Mouse (Mus musculus): ENCODE results near the gene Mthfd2l.

- TF ChIP-seq GATA1 (IDR thresholded peaks at IDR 0.05; ENCODE audit: borderline replicate concordance, low read length) = no peak
- TF ChIP-seq FLI1 (IDR thresholded peaks at IDR 0.05; ENCODE audit: low read length) = no peak
Observed at GRCm38 (mm10) chr5:91037756-91038155, 106.8 kb downstream of the Mthfd2l start.

Data from megakaryocyte, embryonic 14.5 days (primary cell).